Mouse (Mus musculus): ENCODE data around the gene Ddx31.

The Ddx31 gene

GRCm38 (mm10) chr2:28840222-28840951, at the start of gene Ddx31, which contains the start of gene Gtf3c4:
Gene Ddx31, plus strand, starts transcription at chr2:28840406.
Gene Gtf3c4, minus strand, starts transcription at chr2:28840360.
- peak; percentile 91 for DNase-seq (ENCODE audit: low read depth)

- DNase-seq (ENCODE audit: low read depth) = peak; percentile 75
Measured at GRCm38 (mm10) chr2:28792931-28793610, 47.1 kb upstream of the Ddx31 start.

DNA sequence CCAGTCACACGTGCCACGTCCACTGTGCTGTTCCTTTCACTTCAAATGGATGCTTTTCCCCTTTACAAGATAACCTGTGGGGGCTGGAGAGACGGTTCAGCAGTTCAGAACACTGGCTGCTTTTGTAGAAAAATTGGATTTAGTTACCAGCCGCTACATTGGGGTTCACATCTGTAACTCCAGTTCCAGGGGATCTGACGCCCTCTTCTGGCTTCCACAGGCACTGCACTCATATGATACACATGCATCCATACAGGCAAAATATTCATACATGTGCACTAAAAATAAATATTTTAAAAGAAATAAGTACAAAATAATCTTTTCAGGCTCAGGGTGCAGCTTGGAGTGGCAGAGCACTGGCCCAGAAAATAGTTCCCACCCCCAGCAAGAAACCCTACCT, 45.6 kb upstream of the Ddx31 start:
- DNase-seq (ENCODE audit: low read depth) = no peak

GRCm38 (mm10) chr2:28796298-28796697, 43.9 kb upstream of the Ddx31 start:
- peak; percentile 71 for DNase-seq (ENCODE audit: low read depth)

DNA sequence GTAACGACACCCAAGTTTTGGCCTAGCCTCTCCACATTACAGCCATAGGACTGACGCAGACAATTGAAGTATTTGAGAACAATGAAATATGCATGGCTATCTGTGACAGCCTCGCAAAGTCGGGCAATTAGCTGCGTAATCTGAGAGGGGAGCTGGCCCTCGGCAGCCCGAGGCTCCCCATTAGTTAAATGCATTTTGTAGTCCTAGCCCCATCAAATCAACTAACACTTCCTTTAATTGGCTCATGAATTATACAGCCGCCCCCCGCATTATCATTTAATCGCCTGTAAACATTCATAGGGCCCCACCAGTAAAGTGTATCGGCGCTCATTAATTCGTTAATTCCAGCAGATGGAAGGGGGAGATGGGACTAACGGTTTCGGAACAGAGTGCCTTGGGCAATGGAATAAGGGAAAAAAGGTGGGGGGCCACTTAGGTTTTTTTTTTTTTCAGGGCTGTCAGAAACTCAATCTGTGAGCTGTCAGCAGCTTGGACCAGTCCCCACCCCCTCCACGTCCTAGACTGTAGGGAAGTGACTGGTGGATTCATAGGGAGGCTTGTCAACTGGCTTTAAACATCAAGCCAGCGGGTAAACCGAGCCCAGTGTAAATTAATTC, 42.6 kb upstream of the Ddx31 start:
- DNase-seq (ENCODE audit: low read depth) = no peak

DNA sequence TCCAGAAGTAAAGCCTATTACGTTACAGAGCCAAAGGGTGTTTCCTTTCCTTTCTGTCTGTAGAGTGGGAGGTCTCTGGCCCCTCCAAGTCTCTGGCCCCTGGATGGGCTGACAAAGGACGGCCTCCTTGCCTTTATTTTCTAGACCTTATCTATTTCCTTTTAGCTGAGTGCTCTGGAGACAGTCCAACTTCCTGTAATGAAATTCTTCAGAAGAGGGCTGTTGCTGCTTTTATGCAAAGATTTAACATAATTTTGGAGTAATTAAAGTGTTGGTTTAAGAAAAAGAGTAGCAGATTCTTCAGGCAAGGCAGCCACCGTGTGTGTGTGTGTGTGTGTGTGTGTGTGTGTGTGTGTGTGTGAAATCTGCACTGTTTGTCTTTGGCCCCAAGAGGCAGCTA, 41.8 kb upstream of the Ddx31 start:
- peak; percentile 55 for DNase-seq (ENCODE audit: low read depth)

DNA sequence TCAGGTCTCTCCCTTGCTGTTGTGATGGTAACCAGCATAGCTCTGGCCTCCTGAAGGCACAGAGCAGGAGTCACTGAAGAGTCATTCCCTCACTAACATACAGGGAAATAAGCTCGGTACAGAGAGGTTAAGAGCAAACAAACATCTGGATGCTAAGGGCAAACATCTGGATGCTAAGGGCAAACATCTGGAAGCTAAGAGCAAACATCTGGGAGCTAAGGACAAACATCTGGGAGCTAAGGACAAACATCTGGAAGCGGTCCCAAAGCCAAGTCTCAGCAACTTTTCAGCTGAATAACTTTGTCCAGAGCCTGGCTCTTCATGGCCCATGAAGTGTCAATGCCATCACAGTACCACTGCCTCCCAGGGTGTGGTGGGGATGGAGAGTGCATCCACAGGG, 40.6 kb upstream of the Ddx31 start:
- no peak for DNase-seq (ENCODE audit: low read depth)

DNA sequence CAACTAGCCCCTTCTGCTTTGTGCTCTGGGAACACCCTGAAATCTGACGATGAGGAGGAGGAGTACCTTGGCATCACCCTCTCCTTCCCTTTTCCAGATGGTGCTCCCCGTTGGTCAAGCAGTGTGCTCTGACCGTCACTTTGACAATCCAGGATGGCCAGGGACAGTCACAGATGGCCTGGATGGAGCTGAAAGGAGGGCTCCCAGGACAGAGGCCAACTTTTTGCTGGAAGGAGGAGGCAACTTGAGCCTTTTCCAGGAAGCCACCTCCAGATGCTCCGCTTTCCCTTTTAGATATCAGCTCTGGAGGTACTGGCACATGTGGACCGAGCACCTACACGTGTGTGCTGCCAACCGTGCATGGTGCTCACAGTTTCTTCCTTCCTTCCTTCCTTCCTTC, 36.8 kb upstream of the Ddx31 start:
- no peak for DNase-seq (ENCODE audit: low read depth)

GRCm38 (mm10) chr2:28808841-28809240, 31.4 kb upstream of the Ddx31 start:
- DNase-seq (ENCODE audit: low read depth) = no peak

DNA sequence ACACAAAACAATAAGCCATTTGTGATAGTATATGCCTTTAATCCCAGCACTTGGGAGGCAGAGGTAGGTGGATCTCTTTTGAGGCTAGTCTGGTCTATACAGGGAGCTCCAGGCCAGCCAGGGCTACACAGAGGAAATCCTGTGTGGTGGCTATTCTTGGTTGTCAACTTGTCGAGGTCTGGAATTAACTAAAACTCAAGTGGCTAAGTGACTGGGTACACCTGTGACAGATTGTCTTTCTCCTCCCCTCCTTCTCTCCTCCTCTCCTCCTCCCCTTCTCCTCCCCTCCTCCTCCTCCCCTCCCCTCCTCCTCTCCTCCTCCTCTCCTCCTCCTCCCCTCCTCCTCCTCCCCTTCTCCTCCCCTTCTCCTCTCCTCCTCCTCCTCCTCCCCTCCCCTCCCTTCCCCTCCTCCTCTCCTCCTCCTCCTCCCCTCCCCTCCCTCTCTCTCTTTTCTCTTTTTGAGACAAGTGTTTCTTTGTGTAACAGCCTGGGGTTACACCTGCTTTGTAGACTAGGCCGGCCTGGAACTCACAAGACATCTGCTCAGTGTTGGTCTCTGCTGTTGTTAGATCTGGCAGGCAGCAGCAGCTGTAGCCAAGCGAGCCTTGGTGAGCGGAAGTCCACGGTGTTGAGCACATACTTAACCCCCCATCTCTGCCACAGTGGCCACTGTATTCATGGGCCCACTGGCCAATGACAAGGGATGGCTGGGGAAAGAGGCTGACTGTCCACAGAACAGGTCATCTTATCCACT, 29.8 kb upstream of the Ddx31 start:
- no peak for DNase-seq (ENCODE audit: low read depth)

GRCm38 (mm10) chr2:28818866-28819265, 21.3 kb upstream of the Ddx31 start:
- no peak for DNase-seq (ENCODE audit: low read depth)

- no peak for DNase-seq (ENCODE audit: low read depth)
Measured at GRCm38 (mm10) chr2:28829265-28829664, 10.9 kb upstream of the Ddx31 start.

DNA sequence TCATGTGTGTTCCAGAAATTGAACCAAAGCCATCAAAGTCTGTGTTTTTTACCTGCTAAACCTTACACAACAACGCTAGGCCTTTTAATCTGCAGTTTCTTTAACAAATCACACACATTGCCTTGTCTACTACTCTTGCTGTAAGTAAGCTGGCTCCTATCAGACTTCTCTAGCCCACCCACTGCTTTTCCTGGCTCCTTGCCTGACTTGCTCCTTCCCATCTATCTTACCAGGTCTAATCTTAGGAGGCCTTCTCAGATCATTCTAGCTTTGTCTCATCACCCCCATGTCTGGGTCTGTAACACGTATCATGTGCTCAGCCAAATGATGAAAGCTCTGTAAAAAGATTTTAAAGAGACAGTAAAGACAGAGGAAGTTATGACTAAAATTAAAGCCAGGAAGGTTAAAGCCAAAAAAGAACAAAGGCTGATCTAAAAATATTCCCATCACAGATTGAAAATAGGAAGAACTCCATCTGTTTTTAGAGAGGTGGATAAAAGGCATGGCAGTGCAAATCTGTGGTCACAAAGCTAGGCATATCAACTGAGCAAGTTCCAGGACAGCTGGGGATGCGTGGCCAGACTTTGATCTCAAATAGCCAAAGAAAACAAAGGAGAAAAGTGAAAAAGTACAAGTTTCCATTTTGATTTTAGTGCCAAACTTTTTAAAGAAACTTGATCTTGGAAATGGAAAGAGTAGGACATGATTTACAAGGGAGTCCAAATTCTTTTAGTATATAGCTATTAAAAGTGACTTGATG, 3.8 kb upstream of the Ddx31 start:
- DNase-seq (ENCODE audit: low read depth) = no peak

GRCm38 (mm10) chr2:28839501-28840221, 545 bp upstream of the Ddx31 start:
- DNase-seq (ENCODE audit: low read depth) = peak; percentile 56

DNA sequence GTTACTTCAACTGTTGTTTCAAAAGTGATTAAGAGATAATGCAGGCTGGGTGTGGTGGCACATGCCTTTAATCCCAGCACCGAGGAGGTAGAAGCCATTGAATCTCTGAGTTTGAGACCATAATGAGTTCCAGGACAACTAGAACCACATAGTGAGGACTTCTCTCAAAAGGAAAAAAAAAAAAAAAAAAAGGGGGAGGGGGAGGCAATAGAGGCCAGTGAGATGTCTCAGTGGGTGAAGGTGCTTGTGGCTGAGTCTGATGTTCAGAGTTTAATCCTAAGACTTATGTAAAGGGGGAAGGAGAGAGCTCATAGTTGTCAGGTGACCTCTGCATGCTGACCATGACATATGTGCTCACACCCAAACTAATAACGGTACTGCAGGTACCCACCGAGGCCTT, 1.8 kb downstream of the Ddx31 start:
- DNase-seq (ENCODE audit: low read depth) = no peak

DNA sequence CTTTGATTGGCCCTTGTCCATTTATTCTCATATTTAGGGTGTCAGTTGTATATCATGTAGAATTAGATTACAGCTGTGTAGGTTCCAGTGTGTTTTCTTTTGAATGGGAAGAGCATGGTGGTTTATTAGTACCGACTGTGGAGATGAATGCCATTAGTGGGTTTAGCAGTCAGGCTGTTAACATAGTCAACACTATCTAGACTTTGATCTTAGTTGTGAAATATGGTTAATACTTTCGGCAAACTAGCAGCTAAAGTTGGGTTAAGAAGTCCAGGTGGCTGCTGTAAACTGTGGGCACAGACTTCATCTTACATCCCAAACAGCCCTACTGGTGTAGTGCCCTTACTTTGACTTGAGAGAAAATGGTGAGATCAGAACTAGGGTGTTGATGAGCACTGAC, 8.7 kb downstream of the Ddx31 start:
- DNase-seq (ENCODE audit: low read depth) = no peak

DNA sequence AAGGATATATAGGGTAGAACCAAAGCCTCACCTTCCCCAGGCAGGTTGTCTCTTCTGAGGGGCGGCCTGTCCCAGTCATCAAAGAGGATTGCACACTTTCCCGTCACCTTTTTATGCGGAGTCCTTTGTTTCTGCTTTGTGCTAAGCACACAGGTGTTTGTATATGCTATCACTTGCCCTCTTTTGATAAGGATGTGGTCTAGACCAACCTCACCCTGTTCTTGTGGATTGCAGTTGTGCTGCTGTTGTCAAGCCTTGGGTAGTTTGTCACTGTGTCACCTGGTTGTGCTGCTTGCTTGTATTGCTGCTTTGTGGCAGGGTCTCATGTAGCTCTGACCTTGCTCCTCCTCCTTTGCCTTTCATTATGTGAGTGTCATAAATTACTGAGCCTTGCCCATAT, 12.4 kb downstream of the Ddx31 start:
- no peak for DNase-seq (ENCODE audit: low read depth)

GRCm38 (mm10) chr2:28855773-28856172, 15.6 kb downstream of the Ddx31 start:
- peak; percentile 40 for DNase-seq (ENCODE audit: low read depth)

GRCm38 (mm10) chr2:28859303-28859702, 19.1 kb downstream of the Ddx31 start:
- peak; percentile 9 for DNase-seq (ENCODE audit: low read depth)

GRCm38 (mm10) chr2:28860678-28861423, 20.6 kb downstream of the Ddx31 start:
- no peak for DNase-seq (ENCODE audit: low read depth)
